Mouse (Mus musculus) limb, embryonic 13.5 days (tissue): ENCODE measurements around the gene Slc25a23. TPM values are rescaled to one million over a fixed set of nuclear protein-coding genes. Genes with fewer than 3 reads are reported as not detected.
"Not testable (repeated sequence)": the region's sequence is repeated elsewhere in the genome, so short reads cannot be mapped to it uniquely, and the experiment has no call there.

Source experiments
- ATAC-seq: fragments of 200-750 bp; cut with Nextera tagmentation; 2 replicates; pipeline ENCODE4 v1.8.0; 2017; ENCODE audit warnings: low read depth, moderate number of reproducible peaks, moderate TSS enrichment; ENCODE audit not compliant: low FRiP score
- H3K27ac ChIP-seq: fragments of 300-500 bp; sonication (generic); 2 replicates; pipeline ENCODE4 v1.5.1; 2015; ENCODE audit warnings: inconsistent platforms, mild to moderate bottlenecking, moderate library complexity
- H3K27me3 ChIP-seq: fragments of 300-500 bp; sonication (generic); 2 replicates; pipeline ENCODE4 v1.6.1; 2015; ENCODE audit warnings: mild to moderate bottlenecking, inconsistent platforms
- H3K36me3 ChIP-seq: fragments of 300-500 bp; sonication (generic); 2 replicates; pipeline ENCODE4 v1.6.1; 2015; ENCODE audit warnings: inconsistent platforms, mild to moderate bottlenecking, moderate library complexity
- H3K4me1 ChIP-seq: fragments of 300-500 bp; sonication (generic); 2 replicates; pipeline ENCODE4 v1.6.1; 2015; ENCODE audit warnings: inconsistent platforms
- H3K4me2 ChIP-seq: fragments of 300-500 bp; sonication (generic); replicated peaks from 2 replicates; pipeline ENCODE4 v1.6.1; 2015; ENCODE audit warnings: inconsistent platforms, mild to moderate bottlenecking, moderate library complexity
- H3K4me3 ChIP-seq: fragments of 300-500 bp; sonication (generic); 2 replicates; pipeline ENCODE4 v1.5.1; 2015; ENCODE audit warnings: moderate library complexity, mild to moderate bottlenecking, inconsistent platforms
- H3K9ac ChIP-seq: fragments of 300-500 bp; sonication (generic); 2 replicates; pipeline ENCODE4 v1.6.1; 2015; ENCODE audit warnings: mild to moderate bottlenecking, inconsistent platforms
- H3K9me3 ChIP-seq: fragments of 300-500 bp; sonication (generic); 2 replicates; pipeline ENCODE4 v1.6.1; 2016; ENCODE audit warnings: inconsistent platforms
- WGBS: fragments of 180-500 bp; shearing (Covaris S2); methylation state at CpG from one replicate; pipeline ENCODE4 v1.1.7; 2015; 5-methylcytosine and 5-hydroxymethylcytosine counted together
- polyA plus RNA-seq: library from polyadenylated mRNA; unstranded; fragments of >200 nt; fragmentation: Nextera tagmentation; extraction: Ambion mirVana; gene quantifications from 2 replicates; pipeline ENCODE4 v1.2.1, GENCODE M21; 2015

Gene Slc25a23
- polyA plus RNA-seq, 1 experiment from 2014 or later = 6.5 TPM

- H3K9ac ChIP-seq = no peak overlapping the region
- H3K36me3 ChIP-seq = no peaks in the 10 kb centered on the region
- 0 out of 2 replicates have a peak, but pooled peaks cover 7% of the 10 kb centered on the region for H3K4me1 ChIP-seq
- no peak overlapping the region for H3K4me2 ChIP-seq
- 66% methylated on average over 5 of the region's 5 CpGs for WGBS
- no peak for ATAC-seq
- H3K27me3 ChIP-seq = peaks cover 87% of the 10 kb centered on the region
- no peak overlapping the region for H3K4me3 ChIP-seq
- H3K27ac ChIP-seq = no peak overlapping the region
- H3K9me3 ChIP-seq = no peaks in the 10 kb centered on the region
These were observed 7.2 kb upstream of the Slc25a23 start for GRCm38 (mm10) chr17:57066908-57067307.

- Histone ChIP-seq H3K36me3 (no peaks in the 10 kb centered on the region), H3K27ac (no peak overlapping the region), H3K27me3 (peaks cover 81% of the 10 kb centered on the region), H3K4me1 (peaks cover 23% of the 10 kb centered on the region), H3K4me2 (no peak overlapping the region), H3K4me3 (no peak overlapping the region), H3K9ac (no peak overlapping the region), H3K9me3 (no peaks in the 10 kb centered on the region)
- whole genome bisulfite sequencing = 6% methylated on average over 8 of the region's 8 CpGs
- no peak for ATAC-seq
These were observed 3.4 kb upstream of the Slc25a23 start for GRCm38 (mm10) chr17:57063031-57063430.

- no peak overlapping the region for H3K27ac ChIP-seq
- H3K4me3 ChIP-seq = peak overlapping the region; percentile 29
- ATAC-seq = no peak
- H3K9ac ChIP-seq = 0 out of 2 replicates have a peak overlapping the region, but pooled peaks have one; percentile 13
- no peaks in the 10 kb centered on the region for H3K9me3 ChIP-seq
- H3K36me3 ChIP-seq = no peaks in the 10 kb centered on the region
- peak overlapping the region; percentile 48 for H3K4me2 ChIP-seq
- H3K4me1 ChIP-seq = peaks cover 23% of the 10 kb centered on the region
- H3K27me3 ChIP-seq = peaks cover 83% of the 10 kb centered on the region
- under 1% methylated on average over 22 of the region's 22 CpGs for WGBS
These were observed 2.9 kb upstream of the Slc25a23 start for GRCm38 (mm10) chr17:57062548-57062947.

GRCm38 (mm10) chr17:57062011-57062521 is 2.4 kb upstream of the Slc25a23 start:
- no peak overlapping the region for H3K9ac ChIP-seq
- ATAC-seq = no peak
- H3K4me1 ChIP-seq = peaks cover 23% of the 10 kb centered on the region
- no peak overlapping the region for H3K27ac ChIP-seq
- peak overlapping the region; percentile 48 for H3K4me2 ChIP-seq
- 0 out of 2 replicates have a peak, but pooled peaks cover 2% of the 10 kb centered on the region for H3K36me3 ChIP-seq
- peaks cover 80% of the 10 kb centered on the region for H3K27me3 ChIP-seq
- peak overlapping the region; percentile 29 for H3K4me3 ChIP-seq
- under 1% methylated on average over 39 of the region's 39 CpGs for WGBS
- no peaks in the 10 kb centered on the region for H3K9me3 ChIP-seq

- Histone ChIP-seq H3K27ac (no peak overlapping the region), H3K4me1 (peaks cover 23% of the 10 kb centered on the region), H3K36me3 (0 out of 2 replicates have a peak, but pooled peaks cover 2% of the 10 kb centered on the region), H3K9ac (no peak overlapping the region), H3K9me3 (no peaks in the 10 kb centered on the region), H3K4me3 (peak overlapping the region; percentile 71; the same call in 1 of the 2 replicates), H3K4me2 (peak overlapping the region; percentile 81), H3K27me3 (peaks cover 71% of the 10 kb centered on the region)
- ATAC-seq = no peak
- WGBS = 41% methylated on average over 10 of the region's 10 CpGs
These were observed 1.4 kb upstream of the Slc25a23 start for GRCm38 (mm10) chr17:57061069-57061468.

GRCm38 (mm10) chr17:57060231-57060801 is 653 bp upstream of the Slc25a23 start:
- Histone ChIP-seq H3K4me3 (peak overlapping the region; percentile 71), H3K9me3 (no peaks in the 10 kb centered on the region), H3K27me3 (peaks cover 63% of the 10 kb centered on the region), H3K9ac (no peak overlapping the region), H3K4me2 (peak overlapping the region; percentile 81), H3K4me1 (peaks cover 23% of the 10 kb centered on the region), H3K27ac (no peak overlapping the region), H3K36me3 (0 out of 2 replicates have a peak, but pooled peaks cover 2% of the 10 kb centered on the region)
- ATAC-seq = peak; percentile 93
- under 1% methylated on average over 44 of the region's 44 CpGs for WGBS

- no peak for ATAC-seq
- H3K27ac ChIP-seq = no peak within 1 kb of the TSS
- H3K9me3 ChIP-seq = no peaks in the 10 kb centered on the region
- peak within 1 kb of the TSS; percentile 73 for H3K9ac ChIP-seq
- H3K36me3 ChIP-seq = peaks cover 8% of the 10 kb centered on the region; the same call in 1 of the 2 replicates
- peak within 1 kb of the TSS; percentile 71 for H3K4me3 ChIP-seq
- WGBS = 1% methylated on average over 17 of the region's 22 CpGs
- H3K4me1 ChIP-seq = peaks cover 23% of the 10 kb centered on the region
- peak within 1 kb of the TSS; percentile 81 for H3K4me2 ChIP-seq
- peaks cover 50% of the 10 kb centered on the region for H3K27me3 ChIP-seq
These were observed 675 bp downstream of the Slc25a23 start, which contains the start of gene Crb3 for GRCm38 (mm10) chr17:57058891-57059485. TSS of gene Crb3 (plus strand) at chr17:57059105.

GRCm38 (mm10) chr17:57056246-57056645 is 3.4 kb downstream of the Slc25a23 start:
- Histone ChIP-seq H3K4me1 (peaks cover 13% of the 10 kb centered on the region), H3K27ac (no peak overlapping the region), H3K4me2 (no peak overlapping the region), H3K9me3 (no peaks in the 10 kb centered on the region), H3K36me3 (peaks cover 27% of the 10 kb centered on the region), H3K27me3 (peaks cover 24% of the 10 kb centered on the region), H3K9ac (no peak overlapping the region), H3K4me3 (no peak overlapping the region)
- ATAC-seq = no peak
- WGBS = 86% methylated on average over 3 of the region's 3 CpGs

- H3K9ac ChIP-seq, H3K27ac ChIP-seq, ATAC-seq, H3K4me1 ChIP-seq, H3K9me3 ChIP-seq, H3K4me3 ChIP-seq, H3K4me2 ChIP-seq, H3K27me3 ChIP-seq: not testable (repeated sequence)
- WGBS = 82% methylated on average over 4 of the region's 4 CpGs
- H3K36me3 ChIP-seq = peaks cover 24% of the 10 kb centered on the region
These were observed 8.0 kb downstream of the Slc25a23 start for GRCm38 (mm10) chr17:57051679-57052078.

- 81% methylated on average over 3 of the region's 3 CpGs for WGBS
- H3K4me3 ChIP-seq = no peak overlapping the region
- no peak overlapping the region for H3K9ac ChIP-seq
- H3K27me3 ChIP-seq = no peaks in the 10 kb centered on the region
- H3K4me2 ChIP-seq = no peak overlapping the region
- ATAC-seq = no peak
- H3K27ac ChIP-seq = no peak overlapping the region
- H3K9me3 ChIP-seq = no peaks in the 10 kb centered on the region
- no peaks in the 10 kb centered on the region for H3K4me1 ChIP-seq
- peaks cover 18% of the 10 kb centered on the region for H3K36me3 ChIP-seq
These were observed 10.8 kb downstream of the Slc25a23 start for GRCm38 (mm10) chr17:57048816-57049215.

- H3K9me3 ChIP-seq = no peaks in the 10 kb centered on the region
- ATAC-seq = no peak
- 28% methylated on average over 5 of the region's 5 CpGs for WGBS
- no peak overlapping the region for H3K9ac ChIP-seq
- no peaks in the 10 kb centered on the region for H3K27me3 ChIP-seq
- no peak overlapping the region for H3K4me3 ChIP-seq
- H3K36me3 ChIP-seq = peaks cover 4% of the 10 kb centered on the region
- H3K4me1 ChIP-seq = no peaks in the 10 kb centered on the region
- H3K4me2 ChIP-seq = no peak overlapping the region
- no peak overlapping the region for H3K27ac ChIP-seq
These were observed 12.3 kb downstream of the Slc25a23 start for GRCm38 (mm10) chr17:57047406-57047805.

- no peak within 1 kb of the TSS for H3K4me2 ChIP-seq
- 76% methylated on average over 8 of the region's 8 CpGs for WGBS
- H3K9me3 ChIP-seq = peaks cover 5% of the 10 kb centered on the region; the same call in 1 of the 2 replicates
- no peak for ATAC-seq
- no peak within 1 kb of the TSS for H3K4me3 ChIP-seq
- no peaks in the 10 kb centered on the region for H3K4me1 ChIP-seq
- no peak within 1 kb of the TSS; the same call in 1 of the 2 replicates for H3K9ac ChIP-seq
- no peak within 1 kb of the TSS for H3K27ac ChIP-seq
- peaks cover 27% of the 10 kb centered on the region for H3K27me3 ChIP-seq
- no peaks in the 10 kb centered on the region for H3K36me3 ChIP-seq
These were observed 18.1 kb downstream of the Slc25a23 start, which contains the start of gene Slc25a41 for GRCm38 (mm10) chr17:57041554-57041953. TSS of gene Slc25a41 (minus strand) at chr17:57041654.
